Mouse (Mus musculus): ENCODE data around the gene Kcnip1.

Kcnip1 gene

GRCm38 (mm10) chr11:33890382-33890781, 102.6 kb downstream of the Kcnip1 start:
- no peak for DNase-seq

GRCm38 (mm10) chr11:33887660-33888059, 105.3 kb downstream of the Kcnip1 start:
- no peak for DNase-seq

- DNase-seq: no peak
Measured at GRCm38 (mm10) chr11:33885981-33886380, 107.0 kb downstream of the Kcnip1 start.

GRCm38 (mm10) chr11:33882731-33883328, 110.1 kb downstream of the Kcnip1 start:
- no peak for DNase-seq

- no peak for DNase-seq
Measured at GRCm38 (mm10) chr11:33874925-33875324, 118.0 kb downstream of the Kcnip1 start.

GRCm38 (mm10) chr11:33873071-33873781, 119.7 kb downstream of the Kcnip1 start:
- DNase-seq: peak; percentile 13

- DNase-seq: no peak
Measured at GRCm38 (mm10) chr11:33872716-33873048, 120.3 kb downstream of the Kcnip1 start.

GRCm38 (mm10) chr11:33871998-33872715, 120.8 kb downstream of the Kcnip1 start:
- DNase-seq: peak; percentile 43

- DNase-seq: no peak
Measured at GRCm38 (mm10) chr11:33870246-33870645, 122.7 kb downstream of the Kcnip1 start.

GRCm38 (mm10) chr11:33869559-33869958, 123.4 kb downstream of the Kcnip1 start:
- no peak for DNase-seq

GRCm38 (mm10) chr11:33866775-33867174, 126.2 kb downstream of the Kcnip1 start:
- DNase-seq: no peak

- DNase-seq: no peak
Measured at GRCm38 (mm10) chr11:33864245-33864644, 128.7 kb downstream of the Kcnip1 start.

- no peak for DNase-seq
Measured at GRCm38 (mm10) chr11:33861823-33862222, 131.1 kb downstream of the Kcnip1 start.

GRCm38 (mm10) chr11:33860905-33861582, 131.9 kb downstream of the Kcnip1 start:
- peak; percentile 25 for DNase-seq

- DNase-seq: no peak
Measured at GRCm38 (mm10) chr11:33849614-33850013, 143.3 kb downstream of the Kcnip1 start.

GRCm38 (mm10) chr11:33848685-33849084, 144.3 kb downstream of the Kcnip1 start:
- no peak for DNase-seq

- DNase-seq: no peak
Measured at GRCm38 (mm10) chr11:33845931-33846330, 147.0 kb downstream of the Kcnip1 start.

- no peak for DNase-seq
Measured at GRCm38 (mm10) chr11:33843294-33843864, 149.6 kb downstream of the Kcnip1 start.

- DNase-seq: no peak
Measured at GRCm38 (mm10) chr11:33839049-33839448, 153.9 kb downstream of the Kcnip1 start.

- DNase-seq: no peak
Measured at GRCm38 (mm10) chr11:33829774-33830173, 163.2 kb downstream of the Kcnip1 start.

GRCm38 (mm10) chr11:33827829-33828206, 165.1 kb downstream of the Kcnip1 start:
- DNase-seq: no peak

GRCm38 (mm10) chr11:33827085-33827828, 165.7 kb downstream of the Kcnip1 start:
- DNase-seq: peak; percentile 15
